Mouse (Mus musculus) lung, postnatal 10 days (tissue): ENCODE results near the gene Ip6k3.
A peak's percentile ranks its signal among the peaks of the same experiment; 100 is the strongest.

ENCODE experiments used
- DNase-seq: peaks from one replicate; pipeline ENCODE4 v3.0.0; 2021

Ip6k3 gene

DNA sequence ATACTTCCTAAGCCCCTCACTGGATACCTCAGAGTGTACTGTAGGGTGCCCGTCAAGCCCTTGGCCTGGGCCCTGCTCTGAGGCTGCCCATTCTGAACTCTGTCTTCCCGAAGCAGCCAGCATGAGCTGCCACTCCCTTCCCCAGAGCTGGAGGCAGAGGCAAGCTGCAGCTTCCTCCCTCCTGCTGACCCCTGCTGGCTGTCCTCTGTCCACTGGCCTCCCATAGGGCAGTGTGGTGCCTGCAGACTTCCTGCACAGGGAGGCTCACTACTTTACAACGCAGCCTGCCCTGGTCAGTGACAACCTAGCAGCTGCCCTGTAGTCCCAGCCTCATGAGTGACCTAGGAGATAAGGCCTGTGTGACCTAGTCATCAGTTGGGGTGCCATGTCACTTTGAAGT lies 14.1 kb upstream of the Ip6k3 start:
- peak; percentile 66 for DNase-seq

DNA sequence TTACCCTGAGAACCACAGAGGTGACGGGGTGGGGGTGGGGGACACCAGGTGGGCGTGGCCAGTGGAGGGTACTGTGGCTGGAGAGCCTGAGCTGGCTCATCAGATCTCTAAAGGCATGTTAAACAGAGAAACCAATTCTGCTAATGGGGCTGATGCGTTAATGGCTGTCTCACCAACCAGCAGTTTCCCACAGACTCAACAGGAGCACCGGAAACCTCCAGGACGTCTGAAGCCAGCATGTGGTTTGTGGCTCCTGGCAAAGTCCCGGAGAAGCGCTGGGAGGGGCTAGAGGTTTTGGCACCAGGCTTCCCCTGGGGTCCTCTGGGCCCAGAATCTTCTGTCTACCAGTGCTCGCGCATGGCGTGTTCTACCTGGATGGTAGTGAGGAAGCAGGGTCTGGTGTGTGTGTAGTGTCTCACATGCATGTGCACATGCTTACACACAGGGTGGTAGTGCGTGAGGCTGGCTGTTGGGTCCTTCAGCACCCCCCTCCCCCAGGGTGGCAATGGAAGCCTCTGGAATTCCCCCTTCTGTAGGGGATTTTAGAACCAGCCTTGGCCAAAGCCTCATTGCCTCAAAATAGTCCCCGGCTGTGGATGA lies 12.2 kb upstream of the Ip6k3 start:
- no peak for DNase-seq

DNA sequence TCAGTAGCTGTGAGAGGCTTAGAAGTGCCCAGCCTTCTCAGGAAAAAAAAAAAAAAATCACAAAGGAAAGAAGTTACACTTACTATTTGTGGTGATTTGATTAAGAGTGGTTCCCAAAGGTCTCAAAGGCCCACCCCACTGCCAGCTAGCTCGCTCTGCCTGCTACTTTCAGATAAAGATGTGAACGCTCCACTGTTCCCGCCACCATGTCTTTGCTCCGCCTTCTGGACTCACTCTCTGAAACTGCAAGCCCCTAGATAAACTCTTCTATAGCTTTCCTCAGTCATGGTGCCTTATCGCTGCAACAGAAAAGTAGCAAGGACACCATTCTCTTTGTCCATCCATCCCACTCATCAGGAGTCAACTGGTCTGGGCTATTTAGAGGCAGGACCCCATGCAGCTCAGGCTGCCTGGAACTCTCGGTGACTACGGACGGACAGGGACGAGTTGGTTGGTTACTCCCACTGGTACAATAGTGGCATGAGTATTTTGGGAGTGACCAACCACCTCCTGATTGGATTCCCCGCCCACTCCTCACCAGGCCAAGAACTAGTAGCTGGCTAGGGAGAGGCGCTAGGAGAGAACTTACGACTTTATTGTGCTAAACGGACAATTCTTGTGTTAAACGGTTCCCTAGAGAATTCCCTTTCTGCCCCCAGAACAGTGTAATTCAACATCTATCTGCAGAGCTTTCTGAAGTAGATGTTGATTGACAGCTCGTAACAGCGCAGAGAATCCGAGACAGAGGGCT lies 11.0 kb upstream of the Ip6k3 start:
- DNase-seq: no peak

DNA sequence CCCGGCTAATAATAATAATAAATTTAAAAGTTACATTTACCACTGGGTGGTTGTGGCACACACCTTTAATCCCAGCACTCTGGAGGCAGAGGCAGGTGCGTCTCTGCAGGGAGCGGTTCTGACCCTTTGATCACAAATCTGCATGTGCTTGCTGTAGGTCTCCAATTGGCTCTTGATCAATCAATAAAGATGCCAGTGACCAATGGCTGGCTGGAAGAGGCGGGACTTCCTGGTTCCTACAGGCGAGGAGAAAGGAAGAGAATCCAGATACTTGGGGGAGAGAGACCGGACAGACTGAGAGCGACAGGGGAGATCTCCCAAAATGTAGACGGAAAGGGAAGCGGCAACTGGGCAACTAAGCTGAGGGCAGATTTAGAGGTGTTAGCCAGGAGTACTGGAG lies 10.4 kb upstream of the Ip6k3 start:
- peak; percentile 45 for DNase-seq

DNA sequence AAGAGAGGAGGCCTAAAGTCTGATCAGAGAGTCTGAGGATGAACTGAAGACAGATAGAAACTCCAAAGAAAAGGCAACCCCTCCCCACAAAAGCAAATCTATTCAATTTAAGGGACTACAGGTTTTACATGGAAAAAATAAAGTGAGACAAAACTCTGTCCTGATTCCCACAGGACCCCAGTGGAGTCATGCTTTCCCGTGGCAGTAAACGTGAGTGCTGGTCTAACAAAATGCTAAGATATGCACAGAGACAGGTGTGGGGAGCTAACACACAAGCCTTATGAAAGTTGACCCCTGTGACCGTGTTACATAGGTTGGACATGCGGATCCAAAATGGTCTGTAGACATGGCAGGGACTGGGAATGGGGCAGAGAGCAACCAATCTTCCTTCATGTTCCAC lies 9.2 kb upstream of the Ip6k3 start:
- DNase-seq: no peak

DNA sequence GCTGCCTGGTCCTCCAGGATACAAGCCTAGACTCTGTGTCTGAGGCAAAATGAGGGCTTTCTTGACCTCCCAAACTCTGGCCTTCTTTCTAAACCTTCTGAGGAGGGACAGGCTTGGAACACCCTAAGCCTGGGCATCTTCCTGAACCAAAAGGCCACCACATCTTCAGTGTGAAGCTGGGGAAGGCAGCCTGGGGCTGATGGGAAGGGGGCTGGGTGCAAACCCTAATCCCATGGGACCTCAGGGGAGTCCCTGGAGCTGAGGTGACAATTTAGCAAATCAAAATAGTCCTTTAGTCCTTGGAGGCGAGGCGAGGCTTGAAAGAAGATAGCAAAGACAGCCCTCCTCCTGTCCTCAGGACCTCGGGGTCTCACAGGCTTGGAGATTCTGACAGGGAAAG lies 8.7 kb upstream of the Ip6k3 start:
- DNase-seq: no peak

DNA sequence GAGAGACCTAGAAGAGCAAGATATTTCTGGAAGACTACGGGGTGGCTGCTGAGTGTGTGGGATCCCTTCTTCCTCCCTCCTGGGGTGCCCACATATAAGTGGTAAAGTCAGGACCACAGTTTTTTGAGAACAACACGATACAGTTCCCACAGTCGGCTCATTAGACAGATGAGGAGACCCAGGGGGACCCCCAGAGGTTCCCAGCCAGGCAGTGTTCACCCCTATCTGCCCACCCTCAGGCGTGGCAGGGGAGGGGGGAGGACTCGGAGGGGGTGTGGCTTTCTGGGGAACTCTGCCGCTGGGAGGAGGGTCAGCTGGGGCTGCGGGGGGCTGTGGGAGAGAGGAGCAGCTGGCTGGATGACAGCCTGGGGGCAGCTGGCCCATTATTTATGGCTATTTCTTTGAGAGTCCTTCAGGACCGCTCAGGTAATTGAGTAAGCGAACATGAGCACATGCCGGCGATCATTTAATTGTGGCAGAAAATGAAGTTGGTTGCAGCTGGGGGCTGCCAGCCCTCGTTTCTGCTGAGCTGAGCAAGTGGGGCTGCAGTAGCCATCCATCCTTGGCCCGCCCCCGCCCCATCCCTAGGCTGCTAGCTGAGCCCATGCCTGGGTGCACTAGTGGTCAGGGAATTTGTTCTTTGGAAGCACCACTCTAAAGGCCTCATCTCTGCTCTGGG lies 7.7 kb upstream of the Ip6k3 start:
- DNase-seq: no peak

DNA sequence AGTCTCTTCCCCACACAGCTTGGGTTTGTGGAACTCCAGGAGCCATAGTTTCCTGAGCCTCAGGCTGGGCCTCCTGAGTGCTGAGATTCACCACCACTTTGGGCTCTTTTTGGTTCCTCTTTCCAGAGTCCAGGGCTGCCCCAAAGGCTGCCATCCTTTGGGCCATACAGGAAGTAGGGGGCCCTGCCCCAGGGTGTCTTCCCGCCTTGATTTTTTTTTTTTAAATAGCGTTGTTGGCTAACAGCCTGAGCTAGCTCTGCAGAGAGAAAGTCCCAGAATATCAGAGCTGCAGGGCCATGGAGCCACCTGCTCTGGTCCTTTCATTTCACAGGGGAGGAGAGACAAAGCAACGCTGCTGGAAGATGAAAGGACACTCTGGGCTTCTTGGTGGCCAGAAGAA lies 6.1 kb upstream of the Ip6k3 start:
- DNase-seq: no peak

DNA sequence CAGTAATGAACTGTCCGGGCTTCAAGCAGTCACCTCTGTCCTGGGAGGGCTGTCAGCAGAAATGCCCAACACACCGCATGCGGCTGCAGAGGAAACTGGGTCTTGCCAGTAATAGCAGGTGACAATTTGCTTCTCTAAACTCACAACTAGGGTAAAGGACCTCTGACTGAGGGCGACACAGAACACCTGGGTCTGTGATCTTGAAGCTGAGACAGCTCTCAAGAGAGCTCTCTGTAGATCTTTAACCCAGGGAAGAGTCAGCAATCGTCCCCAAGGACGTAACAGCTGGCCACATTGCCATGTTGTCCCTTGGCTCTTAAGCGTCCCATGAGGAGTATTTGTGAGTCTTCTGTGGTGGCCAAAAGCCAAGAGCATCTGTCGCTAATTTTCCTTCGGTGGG lies 4.9 kb upstream of the Ip6k3 start:
- no peak for DNase-seq

DNA sequence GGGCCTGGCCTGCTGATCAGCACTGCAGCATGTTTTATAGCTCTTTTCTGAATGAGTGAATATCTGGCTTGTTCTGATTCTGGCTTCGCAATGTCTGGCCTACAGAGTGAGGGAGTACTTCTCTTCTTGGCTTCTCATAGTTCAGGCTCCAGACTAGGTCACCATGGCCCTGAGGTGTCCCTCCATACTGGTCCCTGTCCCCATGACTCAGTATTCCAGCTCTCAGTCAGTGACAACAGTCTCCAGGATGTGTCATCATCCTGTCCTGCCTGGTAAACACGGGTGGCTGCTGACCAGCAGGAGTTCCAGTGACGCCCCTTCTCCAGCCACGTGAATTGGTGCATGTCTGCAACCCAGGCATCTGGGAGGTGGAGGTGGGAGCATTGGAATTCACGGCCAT lies 3.5 kb upstream of the Ip6k3 start:
- DNase-seq: no peak

DNA sequence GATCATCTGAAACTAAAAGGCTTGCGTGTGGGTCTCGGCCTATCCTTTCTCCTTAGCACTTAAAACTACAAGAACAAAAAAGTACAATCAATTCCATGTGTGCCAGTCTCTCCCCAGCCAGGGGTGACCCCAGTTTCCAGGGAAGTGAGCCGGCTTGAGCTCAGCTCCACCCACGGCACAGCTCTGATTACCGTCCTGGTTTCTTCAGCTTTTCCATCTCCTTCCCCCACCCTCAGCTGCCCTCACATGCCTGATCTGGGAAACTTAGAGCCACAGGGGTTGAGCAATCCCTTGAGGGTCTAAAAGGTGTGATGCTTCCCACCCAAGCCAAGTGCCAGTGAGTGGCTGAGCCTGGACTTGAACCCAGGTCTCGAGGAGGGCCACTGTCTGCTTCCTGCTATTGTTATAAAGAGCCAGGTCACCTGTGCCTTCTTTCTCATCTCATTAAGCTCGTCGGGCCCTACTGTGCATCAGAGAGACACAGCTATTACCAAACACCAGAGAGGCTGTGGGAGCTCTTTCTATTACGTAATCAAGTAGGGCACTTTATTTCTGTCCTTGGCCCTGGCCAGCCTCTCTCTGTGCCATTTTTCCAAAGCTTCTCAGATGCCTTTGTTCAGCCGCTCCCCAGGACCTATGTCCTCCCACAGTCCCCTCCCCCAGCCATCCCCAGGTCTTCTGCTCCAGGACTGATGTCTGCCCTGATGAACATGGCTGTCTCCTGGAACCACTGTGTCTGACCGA lies 2.5 kb upstream of the Ip6k3 start:
- DNase-seq: no peak

DNA sequence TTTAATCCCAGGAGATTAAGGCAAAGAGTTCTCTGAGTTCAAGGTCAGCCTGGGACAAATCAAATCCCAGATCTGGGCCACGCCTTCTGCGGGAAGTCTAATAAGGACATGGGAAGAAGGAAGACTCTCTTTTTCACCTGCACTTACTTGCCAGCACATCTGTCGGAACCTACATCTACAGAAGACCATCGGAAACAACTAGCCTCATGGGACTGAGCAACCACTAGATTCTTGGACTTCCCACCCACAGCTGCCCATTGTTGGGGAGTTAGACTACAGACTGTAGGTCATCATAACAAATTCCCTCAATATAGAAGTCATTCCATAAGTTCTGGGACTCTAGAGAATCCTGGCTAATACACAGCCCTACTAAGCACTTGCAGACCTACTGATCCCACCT lies 974 bp upstream of the Ip6k3 start:
- no peak for DNase-seq

DNA sequence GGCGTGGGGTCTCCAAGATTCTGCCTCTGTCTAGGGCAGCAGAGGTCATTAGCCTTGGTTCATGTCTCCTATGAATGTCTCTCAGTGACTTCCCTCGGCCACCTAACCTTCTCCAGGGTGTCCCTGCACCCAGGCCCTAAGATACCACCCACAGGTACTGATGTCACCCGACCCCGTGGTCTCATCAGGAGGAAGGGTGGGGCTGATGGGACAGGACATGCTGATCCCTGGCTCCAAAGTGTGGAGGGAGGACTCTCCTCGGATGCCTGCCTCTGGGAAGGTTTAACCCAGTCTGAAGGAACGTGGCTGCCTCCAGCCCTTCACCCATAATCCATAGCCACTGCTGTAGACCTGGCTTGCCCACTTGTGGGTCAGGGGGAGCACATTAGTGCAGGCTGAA lies 694 bp downstream of the Ip6k3 start:
- no peak for DNase-seq

DNA sequence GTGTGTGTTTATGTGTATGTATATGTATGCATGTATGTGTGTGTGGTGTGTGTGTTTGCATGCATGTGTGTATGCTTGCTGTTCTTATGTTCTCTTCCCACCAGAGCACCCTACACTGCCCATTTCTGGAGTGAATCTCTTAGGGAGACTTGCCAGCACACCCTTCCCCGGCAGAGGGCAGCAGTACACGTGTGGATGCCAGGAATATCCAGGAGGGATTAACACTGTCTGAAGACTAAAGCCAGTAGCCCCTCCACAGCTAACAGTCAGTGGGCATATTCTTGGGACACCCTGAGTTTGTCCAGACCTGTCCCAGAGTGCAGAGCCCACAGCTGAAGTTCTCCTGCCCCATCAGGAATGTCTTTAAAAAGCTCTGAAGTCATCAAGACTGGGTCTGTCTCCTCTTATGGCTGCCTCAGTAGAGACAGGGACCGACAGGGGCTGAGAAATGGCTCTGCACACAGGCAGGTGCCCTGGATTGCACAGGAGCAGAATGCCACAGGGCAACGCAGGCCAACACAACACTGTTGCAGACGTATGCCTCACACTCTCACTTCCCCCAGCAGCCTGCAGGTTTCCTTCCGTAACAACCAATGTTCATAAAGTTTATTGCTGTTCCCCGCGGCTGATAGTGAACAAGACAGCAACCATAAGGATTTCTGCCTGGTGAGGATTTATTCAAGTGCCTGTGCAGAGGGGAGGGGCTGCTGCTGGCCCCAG lies 2.4 kb downstream of the Ip6k3 start:
- peak; percentile 62 for DNase-seq

DNA sequence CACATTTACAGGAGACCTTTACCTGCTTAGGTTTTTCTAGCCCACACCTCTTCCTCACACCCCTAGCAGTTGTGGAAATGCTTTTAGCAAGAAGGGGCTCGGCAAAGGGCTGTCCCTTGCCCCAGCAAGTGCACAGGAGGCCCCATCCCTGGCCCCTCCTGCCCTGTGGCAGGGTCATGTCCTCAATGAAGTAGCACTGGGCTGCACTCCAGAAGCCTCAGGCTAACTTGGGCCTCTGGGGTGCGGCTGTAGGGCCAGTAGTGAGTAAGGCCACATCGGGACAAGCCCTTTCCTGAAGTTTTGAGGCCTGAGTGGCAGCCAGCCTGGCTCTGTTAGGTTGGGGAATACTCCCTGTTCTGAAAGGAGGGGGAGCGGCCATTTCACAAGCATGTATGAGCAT lies 6.7 kb downstream of the Ip6k3 start:
- DNase-seq: peak; percentile 45

DNA sequence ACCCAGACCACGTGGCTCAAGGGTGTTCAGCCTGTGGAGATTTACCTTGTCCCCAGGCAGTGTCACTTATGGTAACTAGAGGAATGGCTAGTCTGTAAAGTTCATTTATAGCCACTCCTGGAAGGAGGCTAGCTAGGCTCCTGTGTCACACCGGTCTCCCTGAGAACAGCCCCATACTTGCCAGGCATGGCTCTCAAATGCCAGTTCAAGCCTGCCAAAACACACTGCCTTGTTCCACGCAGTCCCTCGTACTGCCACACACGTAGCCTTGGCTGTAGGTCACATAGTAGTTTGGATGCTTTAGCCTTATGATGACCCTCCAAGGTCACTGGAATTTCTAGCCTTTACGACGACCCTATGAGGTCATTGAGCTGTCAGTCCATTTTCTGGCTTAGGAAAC lies 8.4 kb downstream of the Ip6k3 start:
- DNase-seq: no peak

DNA sequence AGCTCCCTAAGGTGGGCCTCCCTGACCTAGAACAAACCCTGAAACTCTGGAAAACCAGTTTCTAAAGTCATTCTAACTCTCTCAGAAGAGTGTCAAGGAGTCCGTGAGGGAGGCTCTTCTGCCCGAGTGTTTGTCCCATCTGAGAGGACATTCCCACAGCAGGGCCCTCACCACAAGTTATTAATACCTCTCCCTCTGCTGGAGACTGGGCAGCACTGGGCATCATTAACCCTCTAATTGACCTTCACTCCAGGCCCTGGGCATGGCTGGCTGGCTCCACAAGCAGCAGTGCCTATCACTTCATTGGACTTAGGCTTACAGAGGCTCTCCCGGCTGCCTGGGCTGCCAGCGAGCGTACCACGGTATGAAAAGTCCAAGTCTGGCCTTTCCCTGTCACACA lies 9.2 kb downstream of the Ip6k3 start:
- no peak for DNase-seq

DNA sequence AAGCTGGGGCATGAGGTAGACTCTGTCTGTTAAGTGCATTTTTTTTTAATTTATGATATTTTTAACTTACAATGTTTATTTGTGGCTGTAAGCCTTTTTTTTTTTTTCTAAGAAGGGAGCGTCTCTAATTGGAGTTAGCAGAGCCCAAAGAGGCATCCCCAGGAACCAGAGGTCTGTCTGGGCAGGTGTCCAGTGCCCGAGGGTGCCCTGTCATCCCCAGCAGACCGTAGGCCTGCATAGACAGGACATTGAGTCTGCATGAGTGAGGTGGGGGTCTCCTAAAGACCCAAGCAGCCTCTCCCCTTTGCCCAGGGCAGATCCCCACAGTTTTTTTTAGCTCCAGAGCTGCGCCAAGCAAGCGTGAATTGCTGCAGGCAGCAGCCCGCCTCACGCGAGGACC lies 11.8 kb downstream of the Ip6k3 start:
- no peak for DNase-seq

DNA sequence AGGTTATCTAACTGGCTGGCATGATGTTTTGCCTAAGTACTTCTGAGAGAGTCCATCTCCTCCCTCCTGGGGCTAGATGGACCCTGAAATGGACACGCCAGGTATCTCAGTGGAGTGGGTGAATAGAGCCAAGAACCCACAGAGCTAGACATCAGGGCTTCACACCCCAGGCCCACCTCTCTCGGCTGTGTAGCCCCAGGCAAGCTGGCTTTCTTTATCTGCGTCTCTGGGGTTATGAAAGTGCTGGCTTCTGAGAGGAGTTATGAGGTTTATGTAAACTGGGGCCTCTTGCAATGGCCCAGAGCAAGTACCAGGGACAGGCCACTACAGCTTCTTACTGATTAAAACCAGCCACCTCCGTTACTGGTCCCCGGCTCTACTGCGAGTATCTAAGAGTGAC lies 12.7 kb downstream of the Ip6k3 start:
- no peak for DNase-seq

DNA sequence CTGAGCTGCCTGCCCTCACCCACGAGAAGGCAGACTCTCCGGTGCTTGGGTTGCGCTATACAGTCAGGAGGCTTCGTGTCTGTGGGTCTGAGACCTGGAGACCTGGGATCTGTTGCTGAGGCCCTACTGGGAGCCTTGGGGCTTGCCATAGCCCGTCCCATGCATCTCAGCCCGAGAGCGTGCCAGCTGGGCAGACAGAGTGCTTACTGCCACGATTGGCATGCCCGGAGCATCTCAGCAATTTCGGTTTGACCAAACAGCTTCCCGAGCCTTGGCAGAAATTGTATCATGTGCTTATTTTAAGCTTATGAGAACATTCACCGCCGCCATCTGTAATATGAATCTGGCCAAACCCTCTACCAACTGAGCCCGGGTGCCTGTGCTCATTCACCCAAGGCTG lies 13.3 kb downstream of the Ip6k3 start:
- no peak for DNase-seq

DNA sequence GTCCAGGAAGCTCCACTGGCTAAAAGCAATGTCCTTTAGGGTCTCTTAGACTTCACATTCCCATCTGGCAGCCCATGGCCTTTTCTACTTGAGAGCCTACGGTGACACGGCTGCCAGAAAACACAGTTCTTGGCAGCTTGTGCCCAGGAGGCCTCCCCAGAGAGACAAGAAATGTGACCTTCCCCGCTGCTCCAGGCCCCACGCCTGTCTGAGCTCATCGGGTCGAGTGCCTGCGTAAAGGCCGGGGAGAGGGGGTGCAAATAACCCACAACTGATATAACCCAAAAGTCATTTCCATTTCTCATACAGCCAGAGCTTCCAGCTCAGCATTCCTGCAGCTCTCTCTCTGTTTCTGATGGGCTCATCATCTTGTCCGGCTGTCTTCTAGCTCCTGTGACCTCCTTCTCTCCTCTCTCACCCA lies 13.8 kb downstream of the Ip6k3 start:
- DNase-seq: no peak

DNA sequence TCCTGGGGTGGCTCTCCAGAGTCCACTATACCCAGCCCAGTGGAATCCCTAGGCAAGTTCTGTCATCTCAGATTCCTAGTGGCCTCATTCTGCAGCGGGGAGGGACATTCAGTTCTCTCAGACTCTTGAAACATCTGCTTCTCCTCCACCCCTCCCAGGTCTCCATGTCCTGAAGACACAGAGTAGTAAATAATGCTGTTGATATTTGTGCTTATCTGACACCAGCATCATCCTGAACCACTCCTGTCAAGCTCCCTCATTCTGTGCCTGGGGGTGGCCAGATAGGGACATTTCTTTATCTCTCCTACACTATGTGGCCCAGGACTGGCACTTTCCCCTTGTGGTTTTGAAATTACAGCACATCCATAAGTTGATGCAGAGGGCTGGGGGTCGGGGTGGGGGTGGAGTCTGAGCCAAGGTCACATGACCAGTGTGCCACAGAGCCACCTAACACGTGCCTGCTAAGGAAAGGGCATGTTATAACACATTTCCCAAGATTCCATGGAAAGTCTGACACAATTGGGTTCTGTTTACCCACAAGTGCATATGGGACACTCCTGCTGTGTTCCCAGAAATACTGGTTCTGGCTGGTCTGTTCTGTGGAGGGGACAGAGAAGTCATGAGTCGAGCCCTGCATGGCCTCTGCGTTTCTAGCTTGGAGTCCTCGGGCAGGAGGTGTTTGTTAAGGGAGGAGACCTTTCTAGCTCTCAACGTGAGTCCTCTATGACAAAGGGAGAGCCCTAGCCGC lies 14.4 kb downstream of the Ip6k3 start:
- no peak for DNase-seq
